Mouse (Mus musculus) forebrain, embryonic 12.5 days (tissue): ENCODE measurements around the gene Gabpb1. TPM values are rescaled to one million over a fixed set of nuclear protein-coding genes. Genes with fewer than 3 reads are reported as not detected.

Experiments
- ATAC-seq: fragments of 200-750 bp; cut with Nextera tagmentation; 2 replicates; pipeline ENCODE4 v1.8.0; 2017; ENCODE audit warnings: moderate TSS enrichment; ENCODE audit not compliant: low FRiP score
- H3K27ac ChIP-seq: fragments of 300-500 bp; sonication (generic); 2 replicates; pipeline ENCODE4 v1.5.1; 2016; ENCODE audit warnings: mild to moderate bottlenecking
- H3K27me3 ChIP-seq: fragments of 300-500 bp; sonication (generic); 2 replicates; pipeline ENCODE4 v1.6.1; 2016; ENCODE audit warnings: mild to moderate bottlenecking
- H3K36me3 ChIP-seq: fragments of 300-500 bp; sonication (generic); replicated peaks from 2 replicates; pipeline ENCODE4 v1.6.1; 2016; ENCODE audit warnings: mild to moderate bottlenecking
- H3K4me1 ChIP-seq: fragments of 300-500 bp; sonication (generic); 2 replicates; pipeline ENCODE4 v1.6.1; 2016
- H3K4me2 ChIP-seq: fragments of 300-500 bp; sonication (generic); 2 replicates; pipeline ENCODE4 v1.6.1; 2016; ENCODE audit warnings: mild to moderate bottlenecking, moderate library complexity
- H3K4me3 ChIP-seq: fragments of 300-500 bp; sonication (generic); replicated peaks from 2 replicates; pipeline ENCODE4 v1.5.1; 2016; ENCODE audit warnings: mild to moderate bottlenecking
- H3K9ac ChIP-seq: fragments of 300-500 bp; sonication (generic); 2 replicates; pipeline ENCODE4 v1.6.1; 2016; ENCODE audit warnings: mild to moderate bottlenecking
- H3K9me3 ChIP-seq: fragments of 300-500 bp; sonication (generic); 2 replicates; pipeline ENCODE4 v1.6.1; 2016
- WGBS: fragments of 180-500 bp; shearing (Covaris S2); methylation state at CpG from one replicate; pipeline ENCODE4 v1.1.7; 2016; 5-methylcytosine and 5-hydroxymethylcytosine counted together
- polyA plus RNA-seq: library from polyadenylated mRNA; unstranded; fragments of >200 nt; fragmentation: Nextera tagmentation; extraction: Ambion mirVana; gene quantifications from 2 replicates; pipeline ENCODE4 v1.2.1, GENCODE M21; 2016

Gene Gabpb1
- polyA plus RNA-seq, 1 experiment from 2014 or later, result 75.5 TPM

- no peaks in the 10 kb centered on the region for H3K9me3 ChIP-seq
- H3K4me3 ChIP-seq, result peak overlapping the region; percentile 98
- no peaks in the 10 kb centered on the region for H3K27me3 ChIP-seq
- H3K36me3 ChIP-seq, result peaks cover 14% of the 10 kb centered on the region
- peaks cover 36% of the 10 kb centered on the region for H3K4me1 ChIP-seq
- peak; percentile 71 for ATAC-seq
- H3K27ac ChIP-seq, result peak overlapping the region; percentile 100
- WGBS, result under 1% methylated on average over 75 of the region's 77 CpGs
- peak overlapping the region; percentile 79 for H3K4me2 ChIP-seq
- H3K9ac ChIP-seq, result peak overlapping the region; percentile 100
These were observed 1.5 kb downstream of the Gabpb1 start for GRCm38 (mm10) chr2:126674441-126675168.

- no peak overlapping the region; the same call in 1 of the 2 replicates for H3K27ac ChIP-seq
- no peaks in the 10 kb centered on the region for H3K9me3 ChIP-seq
- H3K36me3 ChIP-seq, result peaks cover 7% of the 10 kb centered on the region; the same call in 1 of the 2 replicates
- peak overlapping the region; percentile 98 for H3K4me3 ChIP-seq
- peak overlapping the region; percentile 79 for H3K4me2 ChIP-seq
- no peaks in the 10 kb centered on the region for H3K27me3 ChIP-seq
- 70% methylated on average over 13 of the region's 13 CpGs for WGBS
- peak overlapping the region; percentile 100 for H3K9ac ChIP-seq
- no peak for ATAC-seq
- H3K4me1 ChIP-seq, result peaks cover 36% of the 10 kb centered on the region
These were observed 2.6 kb downstream of the Gabpb1 start for GRCm38 (mm10) chr2:126673317-126674242.

- Histone ChIP-seq H3K4me1 (peaks cover 20% of the 10 kb centered on the region), H3K9ac (no peak overlapping the region), H3K36me3 (no peaks in the 10 kb centered on the region), H3K27ac (no peak overlapping the region), H3K4me2 (no peak overlapping the region), H3K27me3 (no peaks in the 10 kb centered on the region), H3K4me3 (no peak overlapping the region), H3K9me3 (no peaks in the 10 kb centered on the region)
- ATAC-seq, result no peak
- 92% methylated on average over 5 of the region's 5 CpGs for WGBS
These were observed 7.4 kb downstream of the Gabpb1 start for GRCm38 (mm10) chr2:126668621-126669252.

GRCm38 (mm10) chr2:126665984-126666383, 10.2 kb downstream of the Gabpb1 start:
- WGBS, result 93% methylated on average over 3 of the region's 3 CpGs

GRCm38 (mm10) chr2:126663481-126663880, 12.7 kb downstream of the Gabpb1 start:
- Histone ChIP-seq H3K27ac (no peak overlapping the region), H3K4me1 (no peaks in the 10 kb centered on the region), H3K36me3 (no peaks in the 10 kb centered on the region), H3K4me3 (no peak overlapping the region), H3K9me3 (no peaks in the 10 kb centered on the region), H3K9ac (no peak overlapping the region), H3K27me3 (no peaks in the 10 kb centered on the region), H3K4me2 (no peak overlapping the region)
- ATAC-seq, result no peak
- 68% methylated on average over 4 of the region's 4 CpGs for WGBS

More at GRCm38 (mm10) chr2:126665984-126666383, 10.2 kb downstream of the Gabpb1 start:
- no peaks in the 10 kb centered on the region for H3K9me3 ChIP-seq
- no peaks in the 10 kb centered on the region for H3K36me3 ChIP-seq
- H3K4me1 ChIP-seq, result no peaks in the 10 kb centered on the region
- ATAC-seq, result no peak
- H3K4me3 ChIP-seq, result no peak overlapping the region
- no peak overlapping the region for H3K27ac ChIP-seq
- H3K27me3 ChIP-seq, result no peaks in the 10 kb centered on the region
- no peak overlapping the region for H3K4me2 ChIP-seq
- no peak overlapping the region for H3K9ac ChIP-seq

- H3K27ac ChIP-seq, result no peak overlapping the region
- H3K9me3 ChIP-seq, result no peaks in the 10 kb centered on the region
- no peaks in the 10 kb centered on the region for H3K27me3 ChIP-seq
- peaks cover 50% of the 10 kb centered on the region for H3K36me3 ChIP-seq
- H3K4me3 ChIP-seq, result no peak overlapping the region
- WGBS, result 83% methylated on average over 4 of the region's 4 CpGs
- no peaks in the 10 kb centered on the region for H3K4me1 ChIP-seq
- no peak overlapping the region for H3K4me2 ChIP-seq
- no peak for ATAC-seq
- no peak overlapping the region for H3K9ac ChIP-seq
These were observed 23.2 kb downstream of the Gabpb1 start for GRCm38 (mm10) chr2:126652929-126653328.

- Histone ChIP-seq H3K9me3 (no peaks in the 10 kb centered on the region), H3K4me1 (no peaks in the 10 kb centered on the region), H3K27ac (no peak overlapping the region), H3K4me3 (no peak overlapping the region), H3K9ac (no peak overlapping the region), H3K36me3 (peaks cover 64% of the 10 kb centered on the region), H3K4me2 (no peak overlapping the region), H3K27me3 (no peaks in the 10 kb centered on the region)
- 96% methylated on average over 3 of the region's 3 CpGs for WGBS
- ATAC-seq, result no peak
These were observed 28.4 kb downstream of the Gabpb1 start for GRCm38 (mm10) chr2:126647762-126648161.

GRCm38 (mm10) chr2:126646461-126646860, 29.7 kb downstream of the Gabpb1 start:
- WGBS, result 94% methylated on average over 5 of the region's 5 CpGs
- no peak for ATAC-seq
- H3K4me2 ChIP-seq, result no peak overlapping the region
- H3K4me3 ChIP-seq, result no peak overlapping the region
- no peaks in the 10 kb centered on the region for H3K27me3 ChIP-seq
- H3K9me3 ChIP-seq, result no peaks in the 10 kb centered on the region
- peaks cover 63% of the 10 kb centered on the region for H3K36me3 ChIP-seq
- H3K9ac ChIP-seq, result no peak overlapping the region
- H3K27ac ChIP-seq, result no peak overlapping the region
- no peaks in the 10 kb centered on the region for H3K4me1 ChIP-seq

- 95% methylated on average over 1 of the region's 1 CpGs for WGBS
- H3K27me3 ChIP-seq, result no peaks in the 10 kb centered on the region
- no peak for ATAC-seq
- H3K4me2 ChIP-seq, result no peak overlapping the region
- H3K9ac ChIP-seq, result no peak overlapping the region
- no peaks in the 10 kb centered on the region for H3K9me3 ChIP-seq
- H3K36me3 ChIP-seq, result peaks cover 70% of the 10 kb centered on the region
- no peak overlapping the region for H3K4me3 ChIP-seq
- no peak overlapping the region for H3K27ac ChIP-seq
- no peaks in the 10 kb centered on the region for H3K4me1 ChIP-seq
These were observed 31.4 kb downstream of the Gabpb1 start for GRCm38 (mm10) chr2:126644768-126645167.

- no peaks in the 10 kb centered on the region for H3K27me3 ChIP-seq
- no peak overlapping the region for H3K9ac ChIP-seq
- H3K36me3 ChIP-seq, result peaks cover 71% of the 10 kb centered on the region
- H3K27ac ChIP-seq, result no peak overlapping the region
- H3K4me2 ChIP-seq, result no peak overlapping the region
- no peaks in the 10 kb centered on the region for H3K4me1 ChIP-seq
- ATAC-seq, result no peak
- no peaks in the 10 kb centered on the region for H3K9me3 ChIP-seq
- H3K4me3 ChIP-seq, result no peak overlapping the region
- WGBS, result 88% methylated on average over 2 of the region's 2 CpGs
These were observed 35.8 kb downstream of the Gabpb1 start for GRCm38 (mm10) chr2:126640298-126640697.

GRCm38 (mm10) chr2:126635939-126636823, 40.0 kb downstream of the Gabpb1 start:
- no peaks in the 10 kb centered on the region for H3K27me3 ChIP-seq
- H3K9ac ChIP-seq, result no peak overlapping the region
- H3K36me3 ChIP-seq, result peaks cover 52% of the 10 kb centered on the region
- H3K9me3 ChIP-seq, result no peaks in the 10 kb centered on the region
- no peak overlapping the region for H3K4me3 ChIP-seq
- no peak overlapping the region for H3K27ac ChIP-seq
- no peak for ATAC-seq
- 86% methylated on average over 12 of the region's 12 CpGs for WGBS
- H3K4me2 ChIP-seq, result no peak overlapping the region
- no peaks in the 10 kb centered on the region for H3K4me1 ChIP-seq
